Mouse (Mus musculus): ENCODE data around the gene Mcidas. TPM values are rescaled to one million over a fixed set of nuclear protein-coding genes. Genes with fewer than 3 reads are reported as not detected.

The Mcidas gene
- total and polyA plus RNA-seq, 3 experiments: not detected

DNA sequence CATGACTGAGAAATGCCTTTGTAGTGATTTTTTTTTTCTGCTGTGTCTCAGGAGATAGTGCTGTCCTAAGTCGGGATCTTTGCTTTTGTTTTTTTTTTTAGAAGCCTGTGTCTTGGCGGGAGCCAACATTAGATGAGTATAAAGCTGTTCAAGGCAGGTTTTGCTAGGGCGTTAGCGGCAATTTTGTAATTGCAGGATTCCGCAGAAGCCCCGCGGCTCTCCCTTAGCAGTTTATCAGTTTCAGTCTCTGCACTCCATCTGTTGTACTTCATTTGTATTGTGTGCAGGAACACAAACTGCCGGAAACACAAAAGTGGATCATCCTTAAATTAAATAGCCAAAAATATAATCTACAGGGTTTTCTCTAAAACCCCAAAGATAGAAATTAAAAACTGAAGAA, 39.6 kb upstream of the Mcidas start:
- Histone ChIP-seq H3K36me3 (replicated peaks in 1 of 2; ENCODE audit: control insufficient read depth in 1 of 2, insufficient read depth in 1 of 2, low read length in 1 of 2) (peaks cover 38 to 86% of the 10 kb centered on the region in 2 experiments), H3K4me2 (ENCODE audit: insufficient read depth, low read depth, poor library complexity, severe bottlenecking) (no peak overlapping the region), H3K79me2 (replicated peaks; ENCODE audit: control insufficient read depth, extremely low read depth, insufficient read depth, poor library complexity, severe bottlenecking) (no peaks in the 10 kb centered on the region), H3K27ac (ENCODE audit: insufficient read depth, low read depth) (no peak overlapping the region), H3K4me1 (ENCODE audit: control insufficient read depth in 1 of 2, insufficient read depth in 2 of 2) (0 out of 4 replicates have a peak, but pooled peaks cover 0 to 2% of the 10 kb centered on the region in 2 experiments), H3K4me3 (replicated peaks in 1 of 3; ENCODE audit: low read depth in 2 of 3, low read length in 2 of 3, poor library complexity in 1 of 3) (no peak overlapping the region), H3K27me3 (replicated peaks) (no peaks in the 10 kb centered on the region), H3K9me3 (replicated peaks; ENCODE audit: low read length) (no peaks in the 10 kb centered on the region), H3K9ac (ENCODE audit: insufficient read depth, low read depth) (no peak overlapping the region)
- dilution Hi-C loops (cut with MboI; ENCODE audit: extremely low pct_ligation_motif_present, extremely low pct_unique_long_range_greater_than_20kb, low sequenced_read_pairs) (no loop called here), in situ Hi-C loops (cut with MboI; ENCODE audit: low pct_ligation_motif_present, low pct_unique_long_range_greater_than_20kb, low sequenced_read_pairs) (no loop called here)
- TF ChIP-seq RCOR1 (conservative IDR thresholded peaks at IDR 0.05; ENCODE audit: low read depth, low read length): no peak
- no peak for TF ChIP-seq POLR2AphosphoS2 (IDR thresholded peaks at IDR 0.05; ENCODE audit: low read depth, low read length)
- TF ChIP-seq MAFK (IDR thresholded peaks at IDR 0.05; ENCODE audit: insufficient replicate concordance, low read length): no peak
- no peak for TF ChIP-seq POLR2A (IDR thresholded peaks at IDR 0.05; ENCODE audit: low read depth, low read length)
- TF ChIP-seq ZC3H11A (IDR thresholded peaks at IDR 0.05; ENCODE audit: low read depth, low read length): no peak
- no peak for TF ChIP-seq MAX (IDR thresholded peaks at IDR 0.05; ENCODE audit: low read length)
- no peak for TF ChIP-seq EP300 (IDR thresholded peaks at IDR 0.05; ENCODE audit: low read length)
- TF ChIP-seq MAZ (IDR thresholded peaks at IDR 0.05; ENCODE audit: low read depth, low read length): no peak
- no peak for TF ChIP-seq CHD2 (IDR thresholded peaks at IDR 0.05; ENCODE audit: low read length)
- no peak for TF ChIP-seq TBP (conservative IDR thresholded peaks at IDR 0.05; ENCODE audit: low read depth, low read length)
- TF ChIP-seq HCFC1 (IDR thresholded peaks at IDR 0.05; ENCODE audit: low read depth, low read length): no peak
- TF ChIP-seq ELF1 (IDR thresholded peaks at IDR 0.05; ENCODE audit: low read depth, low read length): no peak
- no peak for TF ChIP-seq SMC3 (IDR thresholded peaks at IDR 0.05; ENCODE audit: low read depth, low read length)
- DNase-seq (ENCODE audit: extremely low read depth): no peak

DNA sequence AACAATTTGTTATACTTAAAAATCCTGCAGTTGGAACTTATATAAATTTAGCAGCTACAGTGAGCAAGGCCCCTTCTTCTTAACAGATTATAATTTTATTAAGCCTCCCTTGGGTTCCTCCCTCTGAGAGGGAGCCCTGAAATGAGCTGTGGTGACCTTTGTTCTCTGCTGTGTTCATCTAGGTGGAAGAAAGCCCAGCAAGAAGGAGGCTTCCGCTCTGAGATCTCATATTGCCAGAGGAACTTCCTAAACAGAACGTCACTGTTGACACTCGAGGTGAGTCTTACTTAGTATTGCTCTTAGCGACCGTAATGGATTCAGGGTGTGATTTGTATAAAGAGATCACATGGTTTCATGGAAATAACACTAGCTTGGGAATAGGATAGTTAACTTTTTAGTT, 30.6 kb upstream of the Mcidas start:
- H3K27me3 ChIP-seq (replicated peaks): no peaks in the 10 kb centered on the region
- no peak for DNase-seq (ENCODE audit: extremely low read depth)
- no peak overlapping the region for H3K4me2 ChIP-seq (ENCODE audit: insufficient read depth, low read depth, poor library complexity, severe bottlenecking)
- no peaks in the 10 kb centered on the region for H3K79me2 ChIP-seq (replicated peaks; ENCODE audit: control insufficient read depth, extremely low read depth, insufficient read depth, poor library complexity, severe bottlenecking)
- no peaks in the 10 kb centered on the region for H3K9me3 ChIP-seq (replicated peaks; ENCODE audit: low read length)
- no peak for TF ChIP-seq POLR2A (IDR thresholded peaks at IDR 0.05; ENCODE audit: low read depth, low read length)
- TF ChIP-seq E2F4 (IDR thresholded peaks at IDR 0.05; ENCODE audit: insufficient replicate concordance, low read depth, low read length): no peak
- TF ChIP-seq POLR2AphosphoS2 (IDR thresholded peaks at IDR 0.05; ENCODE audit: low read depth, low read length): no peak
- no peak for TF ChIP-seq TBP (conservative IDR thresholded peaks at IDR 0.05; ENCODE audit: low read depth, low read length)
- no peak for TF ChIP-seq USF1 (IDR thresholded peaks at IDR 0.05; ENCODE audit: low read depth, low read length)
- no peak for TF ChIP-seq BHLHE40 (IDR thresholded peaks at IDR 0.05; ENCODE audit: low read depth, low read length)
- no peak for TF ChIP-seq MEF2A (IDR thresholded peaks at IDR 0.05; ENCODE audit: borderline replicate concordance, low read depth, low read length)
- TF ChIP-seq ZNF384 (IDR thresholded peaks at IDR 0.05; ENCODE audit: low read depth, low read length): no peak
- no peak for TF ChIP-seq PAX5 (IDR thresholded peaks at IDR 0.05; ENCODE audit: low read length)
- TF ChIP-seq MAZ (IDR thresholded peaks at IDR 0.05; ENCODE audit: low read depth, low read length): no peak
- no peak for TF ChIP-seq ZC3H11A (IDR thresholded peaks at IDR 0.05; ENCODE audit: low read depth, low read length)
- no peak for TF ChIP-seq ZMIZ1 (IDR thresholded peaks at IDR 0.05; ENCODE audit: low read depth, low read length)
- TF ChIP-seq RCOR1 (conservative IDR thresholded peaks at IDR 0.05; ENCODE audit: low read depth, low read length): no peak
- TF ChIP-seq RAD21 (IDR thresholded peaks at IDR 0.05; ENCODE audit: low read depth, low read length): no peak
- no peak for TF ChIP-seq MAX (IDR thresholded peaks at IDR 0.05; ENCODE audit: low read length)
- no peak for TF ChIP-seq HCFC1 (IDR thresholded peaks at IDR 0.05; ENCODE audit: low read depth, low read length)
- TF ChIP-seq MXI1 (IDR thresholded peaks at IDR 0.05; ENCODE audit: low read depth, low read length): no peak
- no peak for TF ChIP-seq ELF1 (IDR thresholded peaks at IDR 0.05; ENCODE audit: low read depth, low read length)
- H3K4me1 ChIP-seq (ENCODE audit: control insufficient read depth in 1 of 2, insufficient read depth in 2 of 2): no peaks in the 10 kb centered on the region
- dilution Hi-C loops (cut with MboI; ENCODE audit: extremely low pct_ligation_motif_present, extremely low pct_unique_long_range_greater_than_20kb, low sequenced_read_pairs): no loop called here
- in situ Hi-C loops (cut with MboI; ENCODE audit: low pct_ligation_motif_present, low pct_unique_long_range_greater_than_20kb, low sequenced_read_pairs): no loop called here
- H3K4me3 ChIP-seq (replicated peaks in 1 of 3; ENCODE audit: low read depth in 2 of 3, low read length in 2 of 3, poor library complexity in 1 of 3): no peak overlapping the region
- no peak overlapping the region for H3K27ac ChIP-seq (ENCODE audit: insufficient read depth, low read depth)
- no peak overlapping the region for H3K9ac ChIP-seq (ENCODE audit: insufficient read depth, low read depth)
- H3K36me3 ChIP-seq (replicated peaks in 1 of 2; ENCODE audit: control insufficient read depth in 1 of 2, insufficient read depth in 1 of 2, low read length in 1 of 2): peaks cover 19 to 86% of the 10 kb centered on the region in 2 experiments

Measured in CH12.LX (cell line).